ENCODE assay signal across 9 mouse cellular contexts in genomic region chr5:114611968-114612608, GRCm38 (mm10). TPM values are rescaled to one million over a fixed set of nuclear protein-coding genes. Genes with fewer than 3 reads are reported as not detected.
DNase-seq lines count a peak whose midpoint lies in the region; ATAC-seq and TF ChIP-seq lines count a peak whose summit lies in the region.
"Had no signal": no experiment of that assay in that cellular context is flagged by ENCODE, and none has a peak within 500 bp of the region (broad histone marks: within the 10 kb centered on the region; RNA-seq: fewer than 3 reads in every experiment).

No protein-coding gene starts in this region.

- no peak overlapping the region for H3K27ac ChIP-seq in neural tube, embryonic 15.5 days (replicated peaks)
- H3K27ac ChIP-seq in small intestine, adult 2 months (ENCODE audit: insufficient read depth, low read depth, low read length), result no peak overlapping the region
- H3K27ac ChIP-seq: neural tube, embryonic 12.5 days had no signal

- intact Hi-C loops in left cerebral cortex, postnatal 36 days (cut with DNase I), result no loop called here

- no peaks in the 10 kb centered on the region for H3K27me3 ChIP-seq in neural tube, embryonic 15.5 days (replicated peaks)
- no peaks in the 10 kb centered on the region for H3K27me3 ChIP-seq in small intestine, adult 2 months (ENCODE audit: control insufficient read depth, insufficient read depth, low read length)

- peaks cover 11% of the 10 kb centered on the region for H3K36me3 ChIP-seq in neural tube, embryonic 15.5 days
- H3K36me3 ChIP-seq in small intestine, adult 2 months (ENCODE audit: control insufficient read depth, insufficient read depth, low read length), result no peaks in the 10 kb centered on the region

- TF ChIP-seq CTCF in small intestine, adult 2 months (IDR thresholded peaks at IDR 0.05; ENCODE audit: extremely low read depth, insufficient read length, insufficient replicate concordance, low read depth, low read length), result peak; percentile 59; the same call in 1 of the 2 replicates

- 77% methylated on average over 25 of the region's 25 CpGs for WGBS in neural tube, embryonic 15.5 days
- WGBS in small intestine, adult 2 months, result 76% methylated on average over 25 of the region's 25 CpGs

- no peak for TF ChIP-seq POLR2A in small intestine, adult 2 months (IDR thresholded peaks at IDR 0.05; ENCODE audit: low read depth, low read length)

- H3K4me2 ChIP-seq in neural tube, embryonic 15.5 days, result no peak overlapping the region
- H3K4me2 ChIP-seq: neural tube, embryonic 12.5 days had no signal

- no peak overlapping the region for H3K4me3 ChIP-seq in neural tube, embryonic 15.5 days (replicated peaks)
- no peak overlapping the region for H3K4me3 ChIP-seq in small intestine, adult 2 months (ENCODE audit: low read depth, low read length)
- H3K4me3 ChIP-seq: neural tube, embryonic 12.5 days had no signal

- no peak for ATAC-seq in neural tube, embryonic 15.5 days (ENCODE audit: low FRiP score)

- no peaks in the 10 kb centered on the region for H3K9me3 ChIP-seq in neural tube, embryonic 15.5 days (replicated peaks)
- H3K9me3 ChIP-seq: neural tube, embryonic 12.5 days had no signal

- no peak overlapping the region for H3K9ac ChIP-seq in neural tube, embryonic 15.5 days (replicated peaks)
- H3K9ac ChIP-seq: neural tube, embryonic 12.5 days had no signal

- H3K4me1 ChIP-seq in neural tube, embryonic 15.5 days, result peaks cover 29% of the 10 kb centered on the region
- H3K4me1 ChIP-seq in small intestine, adult 2 months (ENCODE audit: control insufficient read depth, insufficient read depth, insufficient read length, low read length), result peaks cover 3% of the 10 kb centered on the region; the same call in 1 of the 2 replicates

- DNase-seq in gastrocnemius, postnatal 10 days, result peak; percentile 63
- no peak for DNase-seq in gastrocnemius, postnatal 4 days (ENCODE audit: low spot score in 2 of 2)
- peak; percentile 59 for DNase-seq in neural tube, embryonic 10.5 days (ENCODE audit: extremely low spot score, low spot score)
- peak; percentile 68 for DNase-seq in embryo, embryonic 10.5 days (ENCODE audit: low spot score)
- no peak for DNase-seq in left cerebral cortex, postnatal 36 days (ENCODE audit: low spot score in 2 of 2)
- DNase-seq in frontal cortex, postnatal 14 days (ENCODE audit: low spot score in 2 of 2), result no peak

RNA-seq across cellular contexts. Expression of gene Fam222a, which starts 44.3 kb away (rescaled TPM):
- 1 to 10 TPM; 1.5 to 1.8 TPM for total RNA-seq in gastrocnemius, postnatal 10 days (2021)
- 1 to 10 TPM; 2.2 to 2.5 TPM for total RNA-seq in gastrocnemius, postnatal 4 days (2021)
- 4.7 and 5.3 TPM in 2 replicates for polyA plus RNA-seq in neural tube, embryonic 15.5 days (2015; fragmentation: Nextera tagmentation; extraction: Ambion mirVana)
- polyA plus RNA-seq in small intestine, adult 2 months (2012; rRNA removed), result 2.8 and 5.3 TPM in 2 replicates
- 10 to 100 TPM in 1 of 2 experiments, 1 to 10 TPM in 1; 10.0 to 12.6 TPM for total RNA-seq in left cerebral cortex, postnatal 36 days (2021)

RNA-seq across cellular contexts. Expression of gene Trpv4, which starts 46.1 kb away (rescaled TPM):
- total RNA-seq in gastrocnemius, postnatal 10 days (2021), result 1 to 10 TPM; 2.1 to 2.5 TPM
- total RNA-seq in gastrocnemius, postnatal 4 days (2021), result 1 to 10 TPM; 1.6 to 1.8 TPM
- polyA plus RNA-seq in neural tube, embryonic 15.5 days (2015; fragmentation: Nextera tagmentation; extraction: Ambion mirVana), result 1.4 and 1.6 TPM in 2 replicates
- polyA plus RNA-seq in small intestine, adult 2 months (2012; rRNA removed), result 2.4 and 2.9 TPM in 2 replicates
- 1 to 10 TPM; 1.5 to 2.6 TPM for total RNA-seq in left cerebral cortex, postnatal 36 days (2021)

Comparison
In these comparisons a context has a peak if more than half of its experiments do, and no peak if none do; other contexts are left out.
1. DNase-seq: peak in gastrocnemius, postnatal 10 days (single experiment), neural tube, embryonic 10.5 days (single experiment) and embryo, embryonic 10.5 days (single experiment); none in gastrocnemius, postnatal 4 days (0 of 2), left cerebral cortex, postnatal 36 days (0 of 2) and frontal cortex, postnatal 14 days (0 of 2).